Comparison of ENCODE assay signal across 22 mouse cellular contexts in genomic region chr2:34946046-34946445, GRCm38 (mm10). TPM values are rescaled to one million over a fixed set of nuclear protein-coding genes. Genes with fewer than 3 reads are reported as not detected.
"Had no signal": no experiment of that assay in that cellular context is flagged by ENCODE, and none has a peak within 500 bp of the region (broad histone marks: within the 10 kb centered on the region; RNA-seq: fewer than 3 reads in every experiment).

No protein-coding gene starts in this region.

- H3K4me2 ChIP-seq: kidney, embryonic 15.5 days; limb, embryonic 13.5 days; liver, embryonic 12.5 days; liver, embryonic 15.5 days; midbrain, embryonic 13.5 days had no signal

- H3K9me3 ChIP-seq: kidney, embryonic 15.5 days; limb, embryonic 10.5 days; limb, embryonic 13.5 days; liver, embryonic 12.5 days; liver, embryonic 15.5 days; megakaryocyte, embryonic 14.5 days; midbrain, embryonic 10.5 days; midbrain, embryonic 13.5 days had no signal

- H3K9ac ChIP-seq: kidney, embryonic 15.5 days; limb, embryonic 13.5 days; liver, embryonic 12.5 days; liver, embryonic 15.5 days; midbrain, embryonic 13.5 days had no signal

- DNase-seq: kidney, adult 8-10 months; kidney, postnatal 10 days; kidney, postnatal 36 days; layer of hippocampus, postnatal 36 days; liver; lung, adult 18-20 months; right cerebral cortex, postnatal 14 days; right cerebral cortex, postnatal 4 days; thymus, adult 2 months; thymus, postnatal 14 days; thymus, postnatal 4 days had no signal

- ATAC-seq: liver, embryonic 12.5 days; midbrain, embryonic 13.5 days had no signal

- H3K4me3 ChIP-seq: kidney, embryonic 15.5 days; limb, embryonic 10.5 days; limb, embryonic 13.5 days; liver, embryonic 12.5 days; liver, embryonic 15.5 days; midbrain, embryonic 10.5 days; midbrain, embryonic 13.5 days had no signal

- H3K36me3 ChIP-seq: kidney, embryonic 15.5 days; limb, embryonic 10.5 days; limb, embryonic 13.5 days; liver, embryonic 12.5 days; liver, embryonic 15.5 days; midbrain, embryonic 10.5 days; midbrain, embryonic 13.5 days had no signal

- H3K27ac ChIP-seq: kidney, embryonic 15.5 days; limb, embryonic 10.5 days; limb, embryonic 13.5 days; liver, embryonic 12.5 days; liver, embryonic 15.5 days; macrophage; midbrain, embryonic 10.5 days; midbrain, embryonic 13.5 days; stomach, postnatal 0 days had no signal

- H3K27me3 ChIP-seq: kidney, embryonic 15.5 days had no signal

- H3K4me1 ChIP-seq: liver, embryonic 12.5 days; midbrain, embryonic 13.5 days had no signal

RNA-seq across cellular contexts. Expression of gene Traf1, which starts 15.5 kb away (rescaled TPM):
- polyA plus RNA-seq: limb, embryonic 10.5 days; neural tube, embryonic 11.5 days had no signal
